Mouse (Mus musculus) embryonic fibroblast, embryonic 13.5 days (primary cell): ENCODE results near the gene Gpr157. TPM values are rescaled to one million over a fixed set of nuclear protein-coding genes. Genes with fewer than 3 reads are reported as not detected.

ENCODE experiments used
- H3K27ac ChIP-seq: 2 replicates; pipeline ENCODE4 v1.5.1; 2012; ENCODE audit warnings: low read length, control low read depth, inconsistent platforms; ENCODE audit not compliant: insufficient read depth
- H3K4me1 ChIP-seq: 2 replicates; pipeline ENCODE4 v1.6.1; 2011; ENCODE audit warnings: low read length; ENCODE audit not compliant: control insufficient read depth, insufficient read depth
- H3K4me3 ChIP-seq: 2 replicates; pipeline ENCODE4 v1.5.1; 2011; ENCODE audit warnings: mild to moderate bottlenecking, control low read depth, low read length; ENCODE audit not compliant: insufficient read depth
- CTCF ChIP-seq: IDR thresholded peaks from 2 replicates; pipeline ENCODE4 v1.5.1; 2011; ENCODE audit warnings: mild to moderate bottlenecking, control low read depth, low read length, moderate library complexity, borderline replicate concordance; ENCODE audit not compliant: insufficient read depth
- POLR2A ChIP-seq: IDR thresholded peaks from 2 replicates; pipeline ENCODE4 v1.6.1; 2011; ENCODE audit warnings: low read depth, mild to moderate bottlenecking, control low read depth, low read length, moderate library complexity
- polyA plus RNA-seq: library from polyadenylated mRNA; stranded (reverse); fragments of >200 nt; gene quantifications from 2 replicates; pipeline ENCODE4 v1.2.4, GENCODE M21; 2011; ENCODE audit warnings: low read depth; ENCODE audit not compliant: missing spikeins, insufficient read length

Gpr157 gene
- polyA plus RNA-seq, 1 experiment, result 2.3 TPM

DNA sequence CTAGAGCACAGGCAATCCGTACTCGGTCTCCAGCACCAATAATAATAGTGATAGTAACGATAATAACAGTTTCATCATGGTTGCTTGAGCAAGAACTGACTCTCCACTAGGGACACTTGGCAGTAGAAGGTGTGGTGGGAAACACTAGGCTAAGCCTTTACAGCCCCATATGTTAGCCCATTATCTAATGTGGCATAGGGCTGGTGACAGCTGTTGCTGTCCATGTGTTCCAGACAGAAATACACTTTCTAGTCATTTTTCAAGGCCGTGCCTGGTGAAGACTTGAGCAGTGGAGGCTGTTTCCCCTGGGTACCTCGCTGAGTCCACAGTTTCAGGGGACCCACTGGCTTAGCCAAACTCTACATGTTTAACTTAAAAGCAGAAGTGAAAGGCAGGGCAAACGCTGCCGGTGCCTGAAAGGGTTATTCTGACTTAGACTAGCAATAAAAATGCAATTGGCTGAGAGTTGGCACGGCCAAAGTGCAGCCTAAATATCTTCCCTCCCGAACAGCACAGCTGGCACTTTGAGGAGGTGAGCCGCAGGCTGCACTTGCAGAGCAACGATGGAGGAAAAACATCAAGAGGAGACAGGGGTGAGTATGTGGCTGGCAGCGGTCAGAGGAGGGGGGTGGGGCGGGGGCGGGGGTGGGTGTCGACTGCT, 33.1 kb downstream of the Gpr157 start:
- no peak for TF ChIP-seq POLR2A
- TF ChIP-seq CTCF, result no peak
- Histone ChIP-seq H3K27ac (no peak overlapping the region), H3K4me3 (no peak overlapping the region), H3K4me1 (no peaks in the 10 kb centered on the region)

DNA sequence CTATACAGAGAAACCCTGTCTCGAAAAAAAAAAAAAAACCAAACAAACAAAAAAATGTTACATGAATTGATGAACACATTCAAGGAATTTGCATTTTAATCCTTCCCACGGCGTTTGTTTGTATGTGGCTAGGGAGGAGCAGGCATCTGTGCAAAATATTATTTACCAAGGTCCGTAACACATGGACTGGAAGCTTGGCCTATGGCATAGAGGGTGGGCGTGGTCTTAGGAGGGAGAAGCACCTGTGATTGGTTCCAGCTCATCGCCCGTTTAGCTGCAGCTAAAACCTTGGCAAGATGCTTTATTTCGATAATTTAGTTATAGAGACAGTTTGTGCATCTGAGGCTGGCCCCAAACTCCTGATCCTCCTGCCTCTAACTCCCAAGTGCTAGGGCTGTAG, 34.3 kb downstream of the Gpr157 start:
- H3K27ac ChIP-seq, result no peak overlapping the region
- no peaks in the 10 kb centered on the region for H3K4me1 ChIP-seq
- no peak overlapping the region for H3K4me3 ChIP-seq
- TF ChIP-seq POLR2A (no peak), CTCF (no peak)

DNA sequence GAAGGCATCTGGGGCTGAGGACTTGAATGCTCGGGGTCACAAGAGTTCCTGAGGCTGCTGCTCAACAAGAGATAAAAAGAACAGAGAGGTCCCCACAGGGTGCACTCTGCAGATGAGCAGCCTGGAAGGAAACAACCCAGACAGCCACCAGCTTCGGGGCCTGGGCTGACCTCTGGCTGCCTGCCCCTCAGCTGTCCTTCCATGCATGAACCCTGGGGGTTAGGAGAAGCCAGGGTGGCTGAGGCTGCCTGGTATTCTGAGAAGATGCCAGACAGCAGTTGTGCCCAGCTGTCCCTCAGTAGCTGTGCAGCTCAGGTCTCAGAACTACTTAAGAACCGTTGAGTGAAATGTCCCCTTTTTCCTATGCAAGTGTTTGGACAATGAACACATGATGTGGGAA, 35.3 kb downstream of the Gpr157 start:
- H3K4me1 ChIP-seq, result no peaks in the 10 kb centered on the region
- H3K27ac ChIP-seq, result no peak overlapping the region
- no peak for TF ChIP-seq POLR2A
- TF ChIP-seq CTCF, result no peak
- H3K4me3 ChIP-seq, result no peak overlapping the region

DNA sequence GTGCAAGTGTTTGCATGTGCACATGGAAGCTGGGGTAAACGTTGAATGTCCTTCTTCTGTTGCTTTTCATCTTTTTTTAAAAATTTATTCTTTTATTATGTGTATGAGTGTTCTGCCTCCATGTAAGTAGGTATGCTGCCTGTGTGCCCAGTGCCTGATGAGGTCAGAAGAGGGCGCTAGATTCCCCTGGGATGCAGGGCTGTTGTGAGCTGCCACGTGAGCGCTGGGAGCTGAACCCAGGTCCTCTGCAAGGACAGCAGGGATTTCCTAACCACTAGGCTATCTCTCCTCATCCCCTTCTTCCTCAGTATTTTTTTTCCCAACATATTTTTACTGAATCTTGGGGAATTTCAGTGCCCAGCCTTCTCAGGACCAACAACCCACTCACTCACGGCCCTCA, 39.2 kb downstream of the Gpr157 start:
- no peak overlapping the region for H3K27ac ChIP-seq
- TF ChIP-seq CTCF (no peak), POLR2A (no peak)
- no peaks in the 10 kb centered on the region for H3K4me1 ChIP-seq
- H3K4me3 ChIP-seq, result no peak overlapping the region

DNA sequence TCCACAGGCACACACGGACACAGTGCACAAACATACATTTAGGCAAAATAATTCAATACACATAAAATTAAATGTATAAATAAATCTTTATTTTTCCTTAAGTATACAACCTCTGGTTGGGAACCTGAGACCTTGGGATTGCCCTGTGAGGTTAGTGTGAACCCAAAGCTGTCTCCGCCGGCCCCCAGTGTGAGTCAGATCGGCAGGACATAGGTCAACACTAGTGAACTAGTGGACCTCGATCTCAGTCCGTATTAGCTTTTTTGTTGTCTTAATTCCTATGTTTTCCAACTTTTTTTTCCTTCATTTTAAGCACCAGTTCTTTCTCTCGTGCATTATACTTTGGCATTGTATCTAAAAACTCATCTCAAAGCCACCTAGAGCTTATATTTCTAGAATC, 40.7 kb downstream of the Gpr157 start:
- TF ChIP-seq CTCF, result no peak
- TF ChIP-seq POLR2A, result no peak
- no peak overlapping the region for H3K27ac ChIP-seq
- no peak overlapping the region for H3K4me3 ChIP-seq
- H3K4me1 ChIP-seq, result no peaks in the 10 kb centered on the region

DNA sequence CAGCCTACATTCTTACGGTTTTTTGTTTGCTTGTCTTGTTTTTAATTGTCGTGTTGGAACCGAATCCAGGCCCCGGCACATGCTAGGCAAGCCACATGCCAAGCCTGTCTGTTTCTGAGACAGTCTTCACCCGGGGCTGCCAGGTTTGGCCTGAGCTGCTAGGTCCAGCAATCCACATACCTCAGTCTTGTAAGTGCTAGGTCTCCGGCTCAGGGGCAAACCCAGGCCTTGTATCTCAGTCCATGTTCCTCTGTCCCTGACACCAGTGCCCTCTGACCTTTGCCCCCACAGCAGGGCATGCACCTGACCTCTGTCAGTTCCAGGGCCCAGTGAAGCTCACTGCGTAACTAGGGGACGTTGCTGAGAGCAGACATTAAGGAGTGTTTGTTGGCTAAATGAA, 41.4 kb downstream of the Gpr157 start:
- TF ChIP-seq POLR2A (no peak), CTCF (no peak)
- Histone ChIP-seq H3K27ac (no peak overlapping the region), H3K4me3 (no peak overlapping the region), H3K4me1 (no peaks in the 10 kb centered on the region)

DNA sequence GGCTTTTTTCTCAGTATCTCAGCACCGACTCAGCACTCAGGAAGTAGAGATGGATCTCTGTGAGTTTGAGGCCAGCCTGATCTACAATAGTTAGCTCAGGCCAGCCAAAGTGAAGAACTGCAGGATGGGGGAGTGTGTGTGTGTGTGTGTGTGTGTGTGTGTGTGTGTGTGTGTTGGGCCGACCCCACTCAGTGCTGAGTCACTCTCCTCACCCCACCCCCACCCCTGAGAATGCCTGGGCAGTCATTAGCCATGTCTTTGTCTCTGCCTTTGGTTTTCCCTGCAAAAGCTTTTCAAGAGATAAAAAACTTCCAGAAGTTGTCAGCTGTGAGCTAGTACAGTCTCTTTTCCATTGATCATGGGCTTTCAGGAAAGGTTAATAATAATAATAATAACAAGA, 43.5 kb downstream of the Gpr157 start:
- TF ChIP-seq POLR2A (no peak), CTCF (no peak)
- Histone ChIP-seq H3K27ac (no peak overlapping the region), H3K4me1 (no peaks in the 10 kb centered on the region), H3K4me3 (no peak overlapping the region)

DNA sequence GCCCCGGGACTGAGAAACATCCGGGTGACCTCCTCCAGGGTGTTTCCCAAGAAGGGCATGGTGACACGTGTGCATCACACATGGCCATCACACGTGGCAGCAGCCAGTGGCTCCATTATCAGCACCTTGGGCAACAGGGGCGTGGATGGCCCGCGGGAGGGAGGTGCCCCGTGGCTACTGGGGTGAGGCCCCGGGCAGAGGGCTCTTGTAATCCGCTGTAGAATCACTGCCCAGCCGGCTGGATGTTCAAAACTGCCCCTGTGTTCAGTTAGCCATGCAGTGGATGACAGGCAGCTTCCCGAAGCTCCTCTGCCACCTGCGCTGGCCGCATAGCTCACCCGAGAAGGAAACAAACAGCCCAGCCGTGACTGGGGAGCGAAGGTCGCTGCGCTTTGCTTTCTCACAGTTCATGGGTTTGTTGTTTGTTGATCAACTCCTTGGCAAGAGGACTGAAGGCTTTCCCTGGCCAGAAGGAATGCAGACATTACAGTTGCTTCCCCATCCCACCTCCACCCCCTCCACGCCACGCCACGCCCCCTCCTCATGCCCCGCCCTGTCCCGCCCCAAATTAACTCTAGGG, 45.6 kb downstream of the Gpr157 start:
- TF ChIP-seq POLR2A, result no peak
- no peak for TF ChIP-seq CTCF
- Histone ChIP-seq H3K4me1 (no peaks in the 10 kb centered on the region), H3K27ac (no peak overlapping the region), H3K4me3 (no peak overlapping the region)

DNA sequence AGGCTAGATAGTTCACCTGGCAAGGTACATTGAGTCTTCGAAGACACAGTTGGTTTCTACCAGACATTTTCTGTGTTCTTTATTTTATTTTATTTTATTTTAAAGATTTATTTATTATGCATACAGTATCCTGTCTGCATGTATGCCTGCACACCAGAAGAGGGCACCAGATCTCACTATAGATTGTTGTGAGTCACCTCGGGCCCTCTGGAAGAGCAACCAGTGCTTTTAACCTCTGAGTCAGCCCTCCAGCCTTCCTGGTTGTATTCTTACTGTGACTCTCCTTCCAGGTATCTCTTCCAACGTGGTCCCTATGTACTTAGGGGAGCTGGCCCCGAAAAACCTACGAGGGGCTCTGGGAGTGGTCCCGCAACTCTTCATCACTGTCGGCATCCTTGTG, 48.1 kb downstream of the Gpr157 start:
- H3K27ac ChIP-seq, result no peak overlapping the region
- TF ChIP-seq POLR2A (no peak), CTCF (no peak)
- no peaks in the 10 kb centered on the region for H3K4me1 ChIP-seq
- H3K4me3 ChIP-seq, result no peak overlapping the region

DNA sequence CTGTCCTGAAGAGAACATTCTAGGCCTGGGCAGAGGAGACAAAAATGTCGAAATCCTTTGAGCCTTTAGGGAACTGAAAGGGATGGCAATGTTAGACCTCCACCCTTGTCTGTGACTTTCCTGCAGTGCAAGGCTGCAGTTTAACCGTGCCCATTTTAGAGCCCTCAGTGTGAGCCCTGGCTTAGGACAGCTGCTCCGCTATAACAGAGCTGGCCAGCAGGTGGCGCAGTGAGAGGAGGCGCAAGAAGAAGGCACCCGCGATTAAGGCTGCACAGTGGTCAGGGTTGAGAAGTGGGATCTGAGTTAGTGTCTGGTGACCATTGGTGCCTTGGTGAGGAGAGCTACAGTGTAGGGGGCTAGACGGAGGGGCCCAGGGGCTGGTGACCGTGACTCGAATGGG, 49.5 kb downstream of the Gpr157 start:
- Histone ChIP-seq H3K4me1 (no peaks in the 10 kb centered on the region), H3K27ac (no peak overlapping the region), H3K4me3 (no peak overlapping the region)
- TF ChIP-seq CTCF (peak; percentile 98), POLR2A (no peak)

DNA sequence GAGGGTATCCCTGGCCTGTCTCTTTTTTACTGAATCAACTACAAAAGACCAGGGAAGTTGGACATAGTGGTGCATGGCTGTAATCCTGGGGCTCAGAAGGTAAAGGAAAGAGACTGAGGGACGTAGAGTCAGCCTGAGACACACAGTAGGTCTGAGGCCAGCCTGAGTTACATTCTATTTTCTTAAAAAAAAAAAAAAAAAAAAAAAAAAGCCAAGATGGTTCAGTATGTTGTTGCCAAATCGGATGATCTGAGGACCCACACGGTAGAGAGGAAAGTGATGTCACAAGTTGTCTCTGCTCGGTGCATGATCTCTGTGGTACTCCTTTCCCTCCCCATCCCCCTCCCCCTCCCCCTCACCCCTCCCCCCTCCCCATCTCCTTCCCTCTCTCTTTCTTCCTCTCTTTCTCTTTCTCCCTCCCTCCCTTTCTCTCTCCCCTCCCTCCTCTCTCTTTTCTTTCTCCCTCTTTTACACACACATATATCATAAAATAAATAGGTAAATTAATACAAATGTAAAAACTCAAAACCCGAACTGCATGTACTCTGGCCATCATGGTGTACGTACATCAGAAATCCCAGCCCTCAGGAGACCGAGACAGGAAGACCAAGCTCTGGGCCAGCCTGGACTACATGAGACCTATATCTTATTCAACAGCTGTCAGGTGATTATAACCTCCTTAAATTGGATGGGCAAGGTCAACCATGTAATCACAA, 50.4 kb downstream of the Gpr157 start:
- H3K4me3 ChIP-seq, result no peak overlapping the region

More for the DNA sequence above, 50.4 kb downstream of the Gpr157 start:
- H3K27ac ChIP-seq, result no peak overlapping the region
- TF ChIP-seq POLR2A (peak; percentile 44; the same call in 1 of the 2 replicates), CTCF (no peak)
- no peaks in the 10 kb centered on the region for H3K4me1 ChIP-seq
